Mouse (Mus musculus) E14TG2a.4 (cell line): ENCODE data around the gene Smyd3.

Source experiments
- H3K27me3 ChIP-seq: 2 replicates; pipeline ENCODE4 v1.6.1; 2014; ENCODE audit warnings: low read length, control low read depth; ENCODE audit not compliant: insufficient read depth
- H3K36me3 ChIP-seq: 2 replicates; pipeline ENCODE4 v1.6.1; 2014; ENCODE audit warnings: low read length, control low read depth; ENCODE audit not compliant: insufficient read depth
- H3K4me1 ChIP-seq: replicated peaks from 2 replicates; pipeline ENCODE4 v1.6.1; 2014; ENCODE audit warnings: low read depth, low read length, control low read depth
- H3K4me3 ChIP-seq: replicated peaks from 2 replicates; pipeline ENCODE4 v1.5.1; 2014; ENCODE audit warnings: mild to moderate bottlenecking, low read length
- H3K9me3 ChIP-seq: 2 replicates; pipeline ENCODE4 v1.6.1; 2014; ENCODE audit warnings: low read length, control low read depth
- CTCF ChIP-seq: conservative IDR thresholded peaks from 2 replicates; pipeline ENCODE4 v1.5.1; 2014; ENCODE audit warnings: low read length
- NANOG ChIP-seq: IDR thresholded peaks from 2 replicates; pipeline ENCODE4 v1.6.1; 2014; ENCODE audit warnings: borderline replicate concordance, low read length, mixed read lengths
- POU5F1 ChIP-seq: IDR thresholded peaks from 2 replicates; pipeline ENCODE4 v1.6.1; 2014; ENCODE audit warnings: low read length, borderline replicate concordance

Gene Smyd3

DNA sequence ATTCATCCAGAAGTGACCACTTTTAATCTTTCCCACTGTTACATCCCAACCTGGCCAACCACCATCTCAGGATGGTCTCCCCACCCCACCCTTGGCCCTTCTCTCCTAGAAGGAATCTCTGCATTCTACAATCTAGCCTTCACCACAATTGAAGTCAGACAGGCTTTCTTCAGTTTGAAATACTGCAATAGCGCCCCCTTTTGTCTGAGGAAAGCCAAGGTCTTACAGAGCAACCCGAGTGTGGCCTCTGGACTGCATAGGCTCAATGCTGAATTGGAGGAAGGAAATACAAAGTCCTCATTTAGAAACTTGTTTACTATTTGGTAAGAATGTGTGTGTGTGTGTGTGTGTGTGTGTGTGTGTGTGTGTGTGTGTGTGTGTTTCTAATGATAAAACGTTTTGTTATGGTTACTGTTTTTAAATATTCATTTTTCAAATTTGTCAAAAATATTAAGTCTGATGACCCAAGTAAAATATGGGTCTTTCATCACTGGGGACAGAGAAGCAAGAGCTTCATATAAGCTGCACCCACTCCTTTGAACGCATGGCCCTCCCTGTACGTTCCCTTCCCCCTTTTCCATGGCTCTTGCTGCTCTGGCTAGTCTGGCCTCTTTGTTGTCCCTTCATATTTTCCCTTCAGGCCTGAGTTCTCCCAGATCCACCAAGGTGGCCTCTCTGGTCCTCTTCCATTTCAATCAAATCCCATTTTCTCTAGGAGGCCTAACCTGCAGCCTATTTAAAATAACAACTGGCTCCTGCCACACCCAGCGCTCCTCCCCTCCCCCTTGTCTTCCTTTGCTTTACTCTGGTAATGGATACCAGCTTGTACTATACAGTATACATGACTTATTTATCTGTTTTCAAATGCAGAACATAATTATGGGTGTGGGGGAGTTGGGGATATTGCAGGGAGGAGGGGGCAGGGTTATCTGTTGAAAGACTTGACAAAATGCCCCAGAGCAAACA, 430.5 kb downstream of the Smyd3 start:
- H3K36me3 ChIP-seq: peaks cover 4% of the 10 kb centered on the region; the same call in 1 of the 2 replicates
- TF ChIP-seq POU5F1 (no peak), NANOG (no peak), CTCF (peak; percentile 52)
- peak overlapping the region; percentile 41 for H3K4me3 ChIP-seq
- peaks cover 45% of the 10 kb centered on the region for H3K4me1 ChIP-seq
- H3K27me3 ChIP-seq: no peaks in the 10 kb centered on the region
- H3K9me3 ChIP-seq: 0 out of 2 replicates have a peak, but pooled peaks cover 7% of the 10 kb centered on the region

DNA sequence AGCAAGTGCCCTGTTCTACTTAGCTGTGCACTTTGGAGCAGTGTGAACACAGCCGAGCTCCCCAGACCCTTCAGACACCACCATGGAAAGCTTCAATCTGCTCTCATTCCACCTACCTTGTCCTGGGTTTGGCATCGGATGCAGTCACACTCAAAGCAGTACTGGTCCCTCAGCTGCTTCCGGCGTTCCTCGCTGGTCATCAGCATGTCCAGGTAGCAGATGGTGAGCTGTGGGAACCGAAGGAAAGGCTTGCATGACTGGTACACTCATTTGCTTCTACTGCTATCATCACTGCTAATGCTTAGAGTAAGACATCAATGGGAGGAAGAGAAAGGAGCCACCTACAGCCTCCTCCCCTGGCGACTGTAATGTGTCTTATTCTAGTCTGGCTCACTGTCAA, 431.6 kb downstream of the Smyd3 start:
- Histone ChIP-seq H3K9me3 (0 out of 2 replicates have a peak, but pooled peaks cover 7% of the 10 kb centered on the region), H3K36me3 (peaks cover 4% of the 10 kb centered on the region; the same call in 1 of the 2 replicates), H3K27me3 (no peaks in the 10 kb centered on the region), H3K4me1 (peaks cover 35% of the 10 kb centered on the region), H3K4me3 (no peak overlapping the region)
- TF ChIP-seq POU5F1 (no peak), NANOG (no peak), CTCF (no peak)

DNA sequence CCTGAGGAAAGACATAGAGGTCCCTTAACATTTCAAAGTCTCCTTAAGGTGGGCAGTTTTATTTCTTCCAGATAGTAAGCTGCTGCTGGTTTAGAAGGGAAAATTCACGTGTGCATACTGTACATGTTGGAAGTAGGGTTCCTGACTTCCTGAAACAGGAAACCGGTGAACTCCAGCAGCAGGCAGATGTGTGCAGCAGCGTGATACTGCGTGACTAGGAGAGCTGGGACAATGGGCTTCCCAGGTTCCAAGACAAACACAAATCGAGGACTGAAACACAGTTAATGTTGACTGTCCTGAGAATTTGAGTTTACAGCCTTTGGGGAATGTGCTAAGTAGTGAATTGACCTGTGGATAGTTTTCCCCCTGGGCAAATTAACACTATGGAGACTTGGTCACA, 434.7 kb downstream of the Smyd3 start:
- no peak overlapping the region for H3K4me3 ChIP-seq
- peaks cover 20% of the 10 kb centered on the region for H3K4me1 ChIP-seq
- no peaks in the 10 kb centered on the region for H3K27me3 ChIP-seq
- 0 out of 2 replicates have a peak, but pooled peaks cover 7% of the 10 kb centered on the region for H3K9me3 ChIP-seq
- H3K36me3 ChIP-seq: peaks cover 4% of the 10 kb centered on the region; the same call in 1 of the 2 replicates
- TF ChIP-seq NANOG (no peak), POU5F1 (no peak), CTCF (no peak)

DNA sequence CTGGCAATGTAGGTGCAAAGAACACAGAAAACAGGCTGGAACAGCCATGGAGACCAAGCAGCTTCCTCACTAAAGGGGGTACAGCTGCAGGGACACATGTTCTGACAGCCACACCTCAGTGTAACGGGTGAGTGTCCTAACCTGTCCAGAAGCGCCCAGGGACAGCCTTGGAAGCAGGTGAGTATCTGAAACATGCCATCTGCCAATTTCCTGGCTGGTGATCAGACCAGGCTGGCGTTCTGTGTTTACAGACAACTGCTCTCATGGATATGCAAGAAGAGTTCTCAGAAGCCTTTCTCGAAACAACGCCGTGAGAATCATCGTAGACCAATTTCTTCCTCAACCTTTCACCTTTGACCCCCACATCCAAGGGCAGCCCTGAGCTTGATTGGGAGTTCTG, 444.0 kb downstream of the Smyd3 start:
- Histone ChIP-seq H3K36me3 (no peaks in the 10 kb centered on the region), H3K4me1 (peaks cover 9% of the 10 kb centered on the region; the same call in 1 of the 2 replicates), H3K4me3 (no peak overlapping the region), H3K9me3 (peaks cover 9% of the 10 kb centered on the region), H3K27me3 (no peaks in the 10 kb centered on the region)
- TF ChIP-seq POU5F1: no peak
- TF ChIP-seq CTCF: no peak
- no peak for TF ChIP-seq NANOG

DNA sequence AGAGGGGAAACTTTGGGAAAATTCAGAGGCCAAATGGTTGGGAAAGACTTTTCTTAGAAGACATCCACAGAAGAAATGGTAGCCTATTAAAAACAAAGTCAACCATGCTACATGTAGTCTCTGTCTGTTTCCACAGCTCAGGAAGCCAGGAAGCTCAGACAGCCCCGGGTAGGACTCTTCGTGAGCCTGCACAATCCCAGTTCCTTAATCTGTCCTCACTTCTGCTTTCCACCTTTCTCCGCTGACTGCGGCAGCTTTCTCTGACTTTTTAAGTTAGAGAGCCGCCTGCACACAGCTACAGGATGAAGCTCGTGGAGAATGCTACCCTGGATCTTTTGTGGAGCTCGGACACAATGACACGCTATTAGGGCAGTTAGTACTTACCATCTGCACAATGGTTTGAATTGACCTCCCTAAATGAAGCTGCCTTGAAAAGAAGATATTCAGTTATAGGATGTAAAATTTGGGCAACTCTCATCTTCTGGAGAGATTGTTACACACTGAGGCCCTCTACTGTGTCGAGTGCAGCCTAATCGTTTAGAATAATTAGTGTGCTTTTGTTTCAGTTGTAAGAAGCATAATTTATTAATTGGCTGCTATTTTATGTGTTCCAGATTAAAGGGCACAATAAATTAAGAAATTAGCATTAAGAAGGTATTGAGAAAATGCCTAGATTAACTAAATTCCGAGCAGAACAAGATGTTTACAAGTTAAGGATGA, 444.7 kb downstream of the Smyd3 start:
- Histone ChIP-seq H3K27me3 (no peaks in the 10 kb centered on the region), H3K36me3 (no peaks in the 10 kb centered on the region), H3K4me3 (no peak overlapping the region), H3K4me1 (peaks cover 10% of the 10 kb centered on the region; the same call in 1 of the 2 replicates), H3K9me3 (peaks cover 9% of the 10 kb centered on the region)
- TF ChIP-seq CTCF (no peak), POU5F1 (no peak), NANOG (no peak)

DNA sequence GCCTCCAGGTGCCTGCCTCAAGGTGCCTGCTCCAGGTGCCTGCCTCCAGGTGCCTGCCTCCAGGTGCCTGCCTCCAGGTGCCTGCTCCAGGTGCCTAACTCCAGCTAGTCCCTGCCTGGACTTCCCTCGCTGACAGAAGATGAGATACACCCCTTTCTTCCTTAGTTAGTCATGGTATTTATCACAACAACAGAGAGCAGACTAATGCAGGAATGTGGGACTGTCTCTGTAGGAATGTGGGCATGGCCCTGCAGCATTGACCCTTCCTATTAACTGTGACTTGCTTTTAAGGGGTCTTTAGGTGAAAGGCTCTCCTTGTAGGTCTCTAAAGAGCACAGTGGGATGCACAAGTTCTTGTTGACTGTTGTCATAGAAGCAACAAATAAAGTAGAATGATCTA, 445.4 kb downstream of the Smyd3 start:
- Histone ChIP-seq H3K36me3 (no peaks in the 10 kb centered on the region), H3K4me3 (no peak overlapping the region), H3K9me3 (peaks cover 9% of the 10 kb centered on the region), H3K27me3 (no peaks in the 10 kb centered on the region), H3K4me1 (peaks cover 10% of the 10 kb centered on the region; the same call in 1 of the 2 replicates)
- TF ChIP-seq POU5F1 (no peak), CTCF (no peak), NANOG (no peak)

DNA sequence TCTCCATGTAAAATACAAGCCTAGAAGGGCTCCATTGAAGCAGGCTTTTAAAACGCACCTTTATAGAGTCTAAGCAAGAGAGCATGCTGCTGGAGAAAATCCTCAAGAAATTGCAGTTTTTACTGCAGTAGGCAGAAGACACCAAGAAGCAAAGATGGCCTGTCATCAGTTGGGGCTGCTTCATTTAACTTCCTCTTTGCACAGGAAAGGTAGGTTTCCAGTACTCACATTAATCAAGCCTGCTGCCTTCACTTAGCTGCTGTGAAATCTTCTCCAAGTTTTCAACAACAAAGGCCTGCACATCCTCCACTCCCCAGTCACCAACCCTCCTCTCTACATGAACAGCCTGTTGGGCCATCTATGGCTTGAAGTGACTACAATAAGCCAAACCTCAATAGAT, 448.9 kb downstream of the Smyd3 start:
- H3K4me3 ChIP-seq: no peak overlapping the region
- H3K9me3 ChIP-seq: peaks cover 3% of the 10 kb centered on the region; the same call in 1 of the 2 replicates
- H3K36me3 ChIP-seq: no peaks in the 10 kb centered on the region
- TF ChIP-seq POU5F1 (no peak), CTCF (no peak), NANOG (no peak)
- H3K27me3 ChIP-seq: no peaks in the 10 kb centered on the region
- H3K4me1 ChIP-seq: peaks cover 10% of the 10 kb centered on the region; the same call in 1 of the 2 replicates

DNA sequence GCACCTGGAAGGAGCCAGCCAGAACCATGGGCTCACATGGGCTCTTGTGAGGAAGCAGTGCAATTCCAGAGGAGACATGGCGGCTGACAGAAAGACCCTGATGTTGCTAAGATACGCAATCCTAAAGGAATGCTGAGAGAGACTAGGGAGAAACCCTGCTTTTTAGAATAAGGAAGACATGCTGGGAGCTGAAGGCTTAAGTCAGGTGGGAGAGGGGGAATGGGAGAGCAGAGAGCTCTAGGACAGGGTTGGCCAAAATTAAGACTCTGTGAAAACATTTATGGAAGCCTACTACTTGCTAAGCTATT, 452.6 kb downstream of the Smyd3 start:
- Histone ChIP-seq H3K4me1 (peaks cover 16% of the 10 kb centered on the region), H3K4me3 (no peak overlapping the region), H3K9me3 (no peaks in the 10 kb centered on the region), H3K36me3 (no peaks in the 10 kb centered on the region), H3K27me3 (no peaks in the 10 kb centered on the region)
- TF ChIP-seq POU5F1 (no peak), NANOG (no peak), CTCF (no peak)
